Mouse (Mus musculus) 3T3-L1 (cell line): ENCODE data around the gene Crybg1.
"Not testable (repeated sequence)": the region's sequence is repeated elsewhere in the genome, so short reads cannot be mapped to it uniquely, and the experiment has no call there.

ENCODE experiments used
- DNase-seq: peaks from one replicate; pipeline ENCODE4 v3.0.0-alpha.2; 2015; ENCODE audit warnings: low read depth, low spot score

Gene Crybg1

GRCm38 (mm10) chr10:43977353-43977752 lies 171.3 kb downstream of the Crybg1 start:
- DNase-seq = peak; percentile 83

DNA sequence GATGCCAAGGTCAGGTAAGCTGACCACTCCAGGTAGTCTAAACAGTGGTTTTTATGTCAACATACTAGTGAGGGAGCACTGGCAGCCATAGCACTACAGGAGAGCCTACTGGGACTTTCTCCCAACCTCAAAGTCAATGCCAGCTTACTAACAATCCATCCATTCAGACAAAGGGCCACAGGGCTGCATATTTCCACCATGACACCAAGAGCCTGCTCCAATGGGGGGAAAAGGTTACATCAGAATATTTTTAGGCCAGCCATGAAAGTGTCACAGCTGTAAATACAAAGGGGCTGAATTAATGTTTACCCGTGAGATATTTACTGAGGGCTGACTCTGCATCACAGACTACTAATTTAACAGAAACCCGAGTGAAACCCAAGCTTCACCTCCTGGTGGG lies 175.4 kb downstream of the Crybg1 start:
- DNase-seq = peak; percentile 69

- no peak for DNase-seq
These were observed 183.7 kb downstream of the Crybg1 start for GRCm38 (mm10) chr10:43964943-43965342.

GRCm38 (mm10) chr10:43953942-43954341 lies 194.7 kb downstream of the Crybg1 start:
- DNase-seq = peak; percentile 83

DNA sequence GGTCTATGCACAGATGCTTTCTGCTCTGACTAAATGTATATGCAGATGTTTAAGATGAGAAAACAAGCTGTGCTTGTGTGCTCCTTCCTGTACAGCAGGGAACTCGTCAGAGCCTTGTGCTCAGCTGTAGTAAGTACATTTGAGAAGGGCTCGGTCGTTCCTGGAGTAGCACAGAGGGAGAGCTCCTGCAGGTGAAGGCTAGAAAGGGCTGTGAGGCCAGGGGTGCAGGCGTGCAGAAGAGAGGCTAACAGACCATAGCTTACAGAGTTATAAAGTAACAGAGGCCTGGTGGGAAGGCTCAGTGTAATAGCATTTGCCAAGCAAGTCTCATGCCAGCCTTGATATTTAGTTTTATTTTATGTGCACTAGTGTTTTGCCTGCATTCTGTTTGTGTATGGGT lies 203.2 kb downstream of the Crybg1 start:
- no peak for DNase-seq

- peak; percentile 51 for DNase-seq
These were observed 204.9 kb downstream of the Crybg1 start for GRCm38 (mm10) chr10:43943736-43944135.

DNA sequence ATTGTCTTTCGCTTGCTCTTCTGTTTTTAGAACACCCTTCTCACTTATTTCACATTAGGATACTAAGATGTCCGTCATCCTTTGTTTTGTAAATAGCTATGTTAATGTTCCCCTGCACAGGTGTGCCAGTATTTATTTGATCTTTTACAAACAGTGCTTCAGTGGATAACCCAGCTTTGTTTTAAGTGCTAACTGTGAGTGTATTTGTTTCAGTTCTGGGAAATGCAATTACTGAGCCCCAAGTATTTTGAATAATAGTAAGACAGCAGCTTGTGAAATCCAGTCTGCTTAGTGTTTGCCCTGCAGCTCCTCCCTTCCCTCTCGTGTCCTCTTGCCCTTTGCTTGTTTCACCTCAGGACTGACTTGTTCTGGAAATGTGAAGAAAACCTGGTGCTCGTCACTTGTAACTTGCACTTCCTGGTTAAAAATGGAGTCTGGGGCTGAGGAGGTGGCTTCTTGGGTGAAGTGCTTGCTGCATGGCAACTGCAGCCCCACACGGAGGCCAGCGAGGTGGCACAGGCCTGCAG lies 209.5 kb downstream of the Crybg1 start:
- no peak for DNase-seq

- DNase-seq = no peak
These were observed 220.1 kb downstream of the Crybg1 start for GRCm38 (mm10) chr10:43928596-43928995.

DNA sequence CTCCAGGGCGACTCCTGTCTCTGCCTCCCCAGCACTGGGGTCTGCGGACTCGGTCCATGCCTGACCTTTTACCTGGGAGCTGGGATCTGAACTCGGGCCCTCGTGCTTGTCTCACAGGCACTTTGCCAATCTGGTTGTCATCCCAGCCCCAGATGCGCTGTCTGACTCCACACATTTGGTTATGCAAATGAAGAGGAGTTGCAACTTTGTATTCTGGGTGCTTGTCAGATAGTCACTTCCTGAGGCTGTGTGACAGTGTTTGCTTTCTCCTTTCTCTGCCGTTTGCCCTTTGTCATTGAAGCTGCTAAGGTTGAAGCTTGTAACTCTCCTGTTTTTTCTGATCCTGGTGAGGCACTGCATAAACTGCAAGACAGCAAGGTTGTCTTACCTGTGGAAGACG lies 220.9 kb downstream of the Crybg1 start:
- DNase-seq = no peak

DNA sequence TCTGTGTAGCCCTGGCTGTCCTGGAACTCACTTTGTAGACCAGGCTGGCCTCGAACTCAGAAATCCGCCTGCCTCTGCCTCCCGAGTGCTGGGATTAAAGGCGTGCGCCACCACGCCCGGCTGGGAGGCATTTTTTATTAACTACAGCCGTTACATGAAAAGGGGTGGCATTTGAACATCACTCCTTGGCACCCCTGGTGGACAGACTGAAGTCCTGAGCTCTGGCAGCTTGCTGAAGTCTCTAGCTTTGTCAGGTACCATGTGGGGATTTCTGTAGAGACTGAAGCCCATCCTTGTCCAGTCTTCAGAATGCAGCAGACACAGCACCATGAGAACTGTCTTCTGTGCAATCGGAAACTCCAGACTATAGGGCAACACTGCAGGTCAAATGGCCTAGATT lies 222.9 kb downstream of the Crybg1 start:
- DNase-seq = not testable (repeated sequence)

DNA sequence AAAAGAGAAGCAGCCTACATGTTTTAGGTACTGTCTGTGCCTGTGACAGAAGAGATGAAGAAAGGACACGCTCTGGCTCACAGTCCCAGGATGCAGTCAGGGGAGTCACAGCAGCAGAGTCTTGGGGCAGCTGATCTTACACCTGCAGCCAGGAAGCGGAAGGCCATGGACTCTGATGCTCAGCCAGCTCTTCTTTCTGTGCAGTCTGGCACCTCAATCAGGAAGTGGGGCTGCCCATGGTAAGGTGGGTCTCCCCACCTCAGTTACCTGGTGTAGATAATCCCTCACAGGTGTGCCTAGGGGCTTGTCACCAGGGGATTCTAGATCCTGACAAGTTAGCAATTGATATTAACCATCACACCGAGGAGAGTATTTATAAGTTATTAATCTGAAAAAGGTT lies 225.6 kb downstream of the Crybg1 start:
- no peak for DNase-seq

DNA sequence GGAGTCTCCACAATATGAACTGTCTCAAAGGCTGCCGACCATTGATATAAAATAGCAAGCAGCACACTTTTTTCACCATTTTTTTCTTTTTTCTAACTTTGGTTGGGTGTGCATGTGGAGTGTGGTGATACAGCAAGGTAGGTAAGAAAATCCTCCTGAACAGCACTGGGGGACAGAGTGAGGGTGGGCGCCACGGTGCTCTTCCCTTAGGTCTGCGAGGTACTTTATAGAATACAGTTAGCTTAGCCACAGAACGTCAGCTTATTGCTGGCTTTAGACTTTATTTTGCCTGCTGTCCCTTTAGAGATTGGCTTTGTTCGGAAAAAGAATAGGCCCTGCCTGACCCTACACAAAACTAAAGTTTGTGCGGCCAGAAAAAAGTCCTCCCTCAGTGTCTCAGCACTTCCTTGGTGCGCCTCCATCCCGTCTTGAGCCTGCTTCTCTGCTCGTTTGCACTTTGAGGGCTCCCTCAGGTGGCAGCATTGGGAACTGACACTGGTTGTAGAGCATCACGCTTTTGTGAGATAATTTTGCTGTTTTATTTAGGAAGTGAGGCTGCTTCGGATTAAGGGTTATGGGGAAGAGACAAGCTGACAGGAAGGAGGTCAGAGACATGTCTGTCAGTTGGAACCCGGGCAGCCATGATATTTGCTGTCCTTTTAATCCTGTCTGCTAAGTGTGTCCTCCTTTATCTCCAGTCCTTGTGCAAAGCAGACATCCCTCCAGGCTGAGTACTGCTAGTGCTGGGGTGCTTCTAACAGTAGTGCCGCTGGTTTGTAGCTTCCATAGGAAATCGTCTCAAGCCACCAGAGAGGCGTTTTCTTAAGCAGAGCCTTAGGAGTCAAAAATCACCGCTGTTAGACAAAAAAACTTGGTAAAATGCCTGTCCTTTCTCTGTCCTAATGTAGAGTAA lies 229.7 kb downstream of the Crybg1 start:
- peak; percentile 76 for DNase-seq

DNA sequence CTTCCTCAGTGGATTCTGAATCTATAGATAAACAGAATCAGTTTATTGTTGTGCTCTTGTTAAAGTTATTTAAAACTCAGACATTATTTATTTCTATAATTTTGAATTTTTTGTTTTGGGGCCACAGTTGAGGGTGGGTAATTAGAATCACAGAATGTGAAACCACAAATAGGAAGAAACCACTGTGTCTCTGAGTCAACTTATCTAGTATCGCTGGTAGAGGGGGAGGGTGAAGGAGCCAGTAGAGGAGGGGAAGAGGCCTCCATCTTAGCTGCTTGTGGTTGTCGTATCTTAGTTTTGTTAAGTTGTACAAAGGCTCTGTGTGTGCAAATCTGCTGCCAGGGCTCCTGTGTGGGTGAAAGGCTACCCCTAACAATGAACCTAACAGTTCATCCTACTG lies 231.9 kb downstream of the Crybg1 start:
- no peak for DNase-seq

GRCm38 (mm10) chr10:43916181-43916580 lies 232.5 kb downstream of the Crybg1 start:
- DNase-seq = no peak

DNA sequence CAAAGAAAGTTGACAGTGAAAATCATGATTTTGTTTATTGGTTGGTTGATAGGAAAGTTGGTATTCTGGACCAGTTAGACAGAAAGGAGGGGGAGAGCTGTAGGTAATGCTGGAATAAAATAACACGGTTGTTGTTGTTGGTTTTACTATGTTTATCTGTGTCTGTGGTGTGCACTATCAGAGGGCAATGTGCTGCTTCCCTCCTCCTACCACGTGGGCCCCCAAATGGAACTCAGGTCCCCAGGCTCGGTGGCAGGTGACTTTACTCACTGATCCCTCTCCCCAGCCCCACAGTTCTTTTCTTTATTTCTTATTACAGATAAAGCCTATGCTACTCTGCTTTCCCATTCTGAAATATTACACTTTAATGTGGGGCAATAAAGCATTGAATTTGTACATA lies 236.4 kb downstream of the Crybg1 start:
- DNase-seq = no peak

DNA sequence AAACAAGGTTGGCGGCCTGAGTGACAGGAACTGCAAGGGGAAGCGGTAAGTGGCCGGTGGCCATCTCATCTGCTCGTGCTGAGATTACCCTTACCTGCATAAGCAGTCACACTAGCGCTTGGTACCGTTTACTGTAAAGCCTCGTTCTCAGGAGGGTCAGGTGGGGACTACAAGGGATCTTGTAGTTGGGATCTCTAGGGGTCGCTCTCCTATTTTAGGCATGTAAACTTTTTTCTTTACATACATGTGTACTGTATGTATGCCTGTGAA lies 237.8 kb downstream of the Crybg1 start:
- DNase-seq = no peak

DNA sequence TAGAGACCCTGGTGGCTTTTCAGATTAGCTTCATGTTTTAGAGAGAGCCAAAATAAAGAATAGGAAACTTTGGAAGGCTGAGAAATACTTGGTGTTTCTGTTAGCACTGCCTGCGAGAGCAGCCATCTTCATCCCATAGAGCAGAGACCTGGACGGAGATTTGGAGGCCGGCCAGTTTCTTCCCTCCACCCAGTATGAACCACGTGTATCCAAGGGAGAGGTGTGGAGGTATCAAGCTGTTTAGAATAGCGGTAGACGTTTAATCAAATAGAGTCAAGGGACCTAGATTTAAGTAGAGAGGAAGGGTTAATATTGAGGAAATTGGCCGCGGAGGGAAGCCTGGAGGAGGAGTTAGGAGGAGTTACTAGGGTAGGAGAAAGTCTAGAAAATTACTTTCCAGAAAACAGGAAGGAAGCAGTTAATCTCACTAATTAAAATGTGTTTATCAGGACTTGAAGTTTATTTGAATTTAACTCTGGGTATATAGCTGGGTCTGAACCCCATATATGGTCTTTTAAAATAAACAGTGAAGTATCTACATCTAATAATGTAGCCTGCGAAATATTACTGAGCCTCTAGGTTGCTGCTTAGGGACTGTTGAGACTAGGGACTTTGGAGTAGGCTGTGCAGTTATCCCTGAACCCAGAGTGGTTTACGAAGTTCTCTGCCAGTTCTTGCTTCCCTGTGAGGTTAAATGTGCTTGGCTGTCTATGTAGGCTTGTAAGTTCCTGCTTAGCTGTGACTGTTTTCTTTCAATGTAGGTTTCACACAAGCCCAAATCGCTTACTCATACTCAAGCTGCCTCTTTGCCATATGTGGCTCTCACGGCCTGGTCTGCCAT lies 238.4 kb downstream of the Crybg1 start:
- DNase-seq = no peak

GRCm38 (mm10) chr10:43904569-43904968 lies 244.1 kb downstream of the Crybg1 start:
- no peak for DNase-seq

GRCm38 (mm10) chr10:43901578-43902194 lies 247.0 kb downstream of the Crybg1 start, which contains the start of the genes Qrsl1 and Rtn4ip1:
TSS of gene Qrsl1 (minus strand) at chr10:43901745.
TSS of gene Rtn4ip1 (plus strand) at chr10:43901807.
- peak; percentile 93 for DNase-seq

DNA sequence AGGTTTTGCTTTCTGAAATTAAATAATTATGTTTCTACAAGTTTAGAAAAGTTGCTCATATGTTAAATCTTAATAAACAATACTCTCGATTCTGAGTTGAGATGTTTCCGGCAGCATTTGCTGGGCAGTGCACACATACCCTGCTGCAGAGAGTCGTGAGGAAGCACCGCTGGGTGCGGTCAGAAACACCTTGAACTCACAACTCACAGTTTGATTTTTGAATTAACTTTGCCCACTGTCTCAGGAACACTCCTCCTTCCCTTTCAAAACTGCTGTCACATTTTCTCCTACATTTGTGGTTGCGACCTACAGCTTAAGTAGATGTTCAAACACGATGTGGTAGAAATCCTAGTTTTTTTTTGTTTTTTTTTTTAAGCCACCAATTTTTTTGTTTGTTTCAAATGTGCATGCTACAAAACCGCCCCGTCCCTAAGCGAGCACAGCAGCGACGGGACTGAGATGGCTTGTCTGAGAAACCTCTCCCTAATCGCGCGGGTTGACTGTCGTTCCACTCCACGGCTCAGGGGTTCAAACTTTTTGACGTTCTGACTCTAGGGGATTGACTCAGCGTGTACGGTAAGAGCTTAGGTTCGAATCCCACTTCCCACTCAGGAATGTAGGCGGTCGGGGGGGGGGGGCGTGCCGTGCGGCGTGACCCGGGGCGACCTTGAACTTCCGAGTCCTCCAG lies 247.6 kb downstream of the Crybg1 start:
- no peak for DNase-seq
